Comparison of ENCODE assay signal across 8 mouse cellular contexts in genomic region chr11:78182961-78183844, GRCm38 (mm10). TPM values are rescaled to one million over a fixed set of nuclear protein-coding genes. Genes with fewer than 3 reads are reported as not detected.
A peak's percentile ranks its signal among the peaks of the same experiment; 100 is the strongest.
DNase-seq lines count a peak whose midpoint lies in the region; ATAC-seq and TF ChIP-seq lines count a peak whose summit lies in the region.

Gene Rpl23a, minus strand, starts transcription at chr11:78183584.

- peak; percentile 77; the same call in 1 of the 2 replicates for TF ChIP-seq POLR2A in thymus, adult 2 months (IDR thresholded peaks at IDR 0.05; ENCODE audit: control insufficient read depth, extremely low read depth, insufficient read depth, low read length, poor library complexity)

- no peak for TF ChIP-seq CTCF in thymus, adult 2 months (IDR thresholded peaks at IDR 0.05; ENCODE audit: borderline replicate concordance, control insufficient read depth, extremely low read depth, insufficient read depth, low read length, poor library complexity)

- under 1% methylated on average over 38 of the region's 38 CpGs for WGBS in hindbrain, embryonic 11.5 days
- WGBS in lung, embryonic 16.5 days = under 1% methylated on average over 38 of the region's 38 CpGs
- WGBS in thymus, adult 2 months = under 1% methylated on average over 38 of the region's 38 CpGs

- peaks cover 14% of the 10 kb centered on the region for H3K4me1 ChIP-seq in hindbrain, embryonic 11.5 days (replicated peaks; ENCODE audit: control insufficient read depth, insufficient read depth, low read length)
- H3K4me1 ChIP-seq in lung, embryonic 16.5 days (replicated peaks; ENCODE audit: control insufficient read depth, insufficient read depth, low read length) = peaks cover 35% of the 10 kb centered on the region
- peaks cover 8% of the 10 kb centered on the region; the same call in 1 of the 2 replicates for H3K4me1 ChIP-seq in thymus, adult 2 months (replicated peaks; ENCODE audit: control insufficient read depth, insufficient read depth, low read length)

- no peaks in the 10 kb centered on the region for H3K27me3 ChIP-seq in hindbrain, embryonic 11.5 days (ENCODE audit: control insufficient read depth, insufficient read depth, low read length)
- H3K27me3 ChIP-seq in lung, embryonic 16.5 days (ENCODE audit: control insufficient read depth, insufficient read depth, low read depth, low read length) = no peaks in the 10 kb centered on the region
- peaks cover 2% of the 10 kb centered on the region for H3K27me3 ChIP-seq in thymus, adult 2 months (ENCODE audit: control insufficient read depth, insufficient read depth, low read length)

- H3K36me3 ChIP-seq in hindbrain, embryonic 11.5 days (ENCODE audit: control insufficient read depth, insufficient read depth, low read length) = peaks cover 9% of the 10 kb centered on the region; the same call in 1 of the 2 replicates
- H3K36me3 ChIP-seq in lung, embryonic 16.5 days (ENCODE audit: control insufficient read depth, insufficient read depth, low read length) = peaks cover 18% of the 10 kb centered on the region
- peaks cover 17% of the 10 kb centered on the region for H3K36me3 ChIP-seq in thymus, adult 2 months (ENCODE audit: control insufficient read depth, insufficient read depth, low read length)

- no peaks in the 10 kb centered on the region for H3K9me3 ChIP-seq in hindbrain, embryonic 11.5 days (ENCODE audit: control insufficient read depth, low read length)
- H3K9me3 ChIP-seq in lung, embryonic 16.5 days (ENCODE audit: control insufficient read depth, low read length) = no peaks in the 10 kb centered on the region

- peak within 1 kb of the TSS; percentile 93 for H3K27ac ChIP-seq in hindbrain, embryonic 11.5 days (ENCODE audit: low read depth, low read length)
- H3K27ac ChIP-seq in lung, embryonic 16.5 days (ENCODE audit: low read length) = peak within 1 kb of the TSS; percentile 92
- peak within 1 kb of the TSS; percentile 77 for H3K27ac ChIP-seq in thymus, adult 2 months (ENCODE audit: control insufficient read depth, insufficient read depth, low read length)

- peak within 1 kb of the TSS; percentile 91 for H3K9ac ChIP-seq in hindbrain, embryonic 11.5 days (ENCODE audit: low read depth, low read length)
- peak within 1 kb of the TSS; percentile 94 for H3K9ac ChIP-seq in lung, embryonic 16.5 days (ENCODE audit: low read length)

- ATAC-seq in hindbrain, embryonic 11.5 days (ENCODE audit: low FRiP score) = peak; percentile 92
- ATAC-seq in lung, embryonic 16.5 days (ENCODE audit: low read depth) = peak; percentile 85

- peak within 1 kb of the TSS; percentile 54 for H3K4me2 ChIP-seq in hindbrain, embryonic 11.5 days (replicated peaks; ENCODE audit: low read depth, low read length)
- peak within 1 kb of the TSS; percentile 81 for H3K4me2 ChIP-seq in lung, embryonic 16.5 days (ENCODE audit: low read depth, low read length)

- peak; percentile 97 for DNase-seq in MN1 (ENCODE audit: low spot score)
- peak; percentile 97 for DNase-seq in cerebellum, adult 9-10 months
- peak; percentile 80 to 81 for DNase-seq in frontal cortex, postnatal 10 days (ENCODE audit: low spot score in 2 of 2)
- peak; percentile 89 for DNase-seq in hindbrain, embryonic 11.5 days (ENCODE audit: low spot score)
- peak; percentile 93 for DNase-seq in layer of hippocampus, adult 9-11 months
- DNase-seq in ovary, adult 18-20 months (ENCODE audit: low spot score) = peak; percentile 70
- peak; percentile 74 for DNase-seq in thymus, adult 2 months

- H3K4me3 ChIP-seq in hindbrain, embryonic 11.5 days (ENCODE audit: low read depth, low read length) = peak within 1 kb of the TSS; percentile 88
- peak within 1 kb of the TSS; percentile 95 for H3K4me3 ChIP-seq in lung, embryonic 16.5 days (ENCODE audit: low read length)
- peak within 1 kb of the TSS; percentile 99 for H3K4me3 ChIP-seq in thymus, adult 2 months (ENCODE audit: control insufficient read depth, insufficient read depth, low read length)

RNA-seq across cellular contexts. Expression of gene Rpl23a, which starts in this region (rescaled TPM):
- polyA plus RNA-seq in hindbrain, embryonic 11.5 days (2014; fragmentation: Nextera tagmentation; extraction: Ambion mirVana) = 1,168 and 1,191 TPM in 2 replicates
- polyA plus RNA-seq in lung, embryonic 16.5 days (2015; fragmentation: Nextera tagmentation; extraction: Ambion mirVana) = 1,346 and 1,426 TPM in 2 replicates
- 193 and 312 TPM in 2 replicates for polyA plus RNA-seq in thymus, adult 2 months (2012; rRNA removed)

Comparison
In these comparisons a context has a peak if more than half of its experiments do, and no peak if none do; other contexts are left out.
1. Peak in every context shown above with its lines: DNase-seq, ATAC-seq, H3K4me3 ChIP-seq and H3K27ac ChIP-seq.